Mouse (Mus musculus): ENCODE results near the gene S100a5.
A peak's percentile ranks its signal among the peaks of the same experiment; 100 is the strongest.

Gene S100a5

GRCm38 (mm10) chr3:90608223-90608622 is at the start of gene S100a5:
Gene S100a5 (plus strand): TSS chr3:90608523.
- no peak for DNase-seq (ENCODE audit: low spot score in 2 of 2)

- DNase-seq (ENCODE audit: low spot score in 2 of 2), result no peak
Observed at GRCm38 (mm10) chr3:90560008-90560628, 48.2 kb upstream of the S100a5 start, which contains the start of gene S100a3. Gene S100a3 (plus strand): TSS chr3:90560578.

- DNase-seq (ENCODE audit: low spot score in 2 of 2), result no peak
Observed at GRCm38 (mm10) chr3:90574691-90575090, 33.6 kb upstream of the S100a5 start.

- no peak for DNase-seq (ENCODE audit: low spot score in 2 of 2)
Observed at GRCm38 (mm10) chr3:90575320-90575719, 33.0 kb upstream of the S100a5 start.

GRCm38 (mm10) chr3:90576351-90577001 is 31.8 kb upstream of the S100a5 start:
- no peak for DNase-seq (ENCODE audit: low spot score in 2 of 2)

- no peak for DNase-seq (ENCODE audit: low spot score in 2 of 2)
Observed at GRCm38 (mm10) chr3:90579433-90579832, 28.9 kb upstream of the S100a5 start.

GRCm38 (mm10) chr3:90581141-90581540 is 27.2 kb upstream of the S100a5 start:
- no peak for DNase-seq (ENCODE audit: low spot score in 2 of 2)

GRCm38 (mm10) chr3:90582156-90582555 is 26.2 kb upstream of the S100a5 start:
- DNase-seq (ENCODE audit: low spot score in 2 of 2), result no peak

- no peak for DNase-seq (ENCODE audit: low spot score in 2 of 2)
Observed at GRCm38 (mm10) chr3:90582556-90582955, 25.8 kb upstream of the S100a5 start.

- no peak for DNase-seq (ENCODE audit: low spot score in 2 of 2)
Observed at GRCm38 (mm10) chr3:90583893-90584292, 24.4 kb upstream of the S100a5 start.

- DNase-seq (ENCODE audit: low spot score in 2 of 2), result peak; percentile 31 to 74
Observed at GRCm38 (mm10) chr3:90585595-90585994, 22.7 kb upstream of the S100a5 start.

- peak; percentile 34 to 36 for DNase-seq (ENCODE audit: low spot score in 2 of 2)
Observed at GRCm38 (mm10) chr3:90586016-90586643, 22.2 kb upstream of the S100a5 start.

- DNase-seq (ENCODE audit: low spot score in 2 of 2), result peak; percentile 81 to 87
Observed at GRCm38 (mm10) chr3:90586906-90587305, 21.4 kb upstream of the S100a5 start.

GRCm38 (mm10) chr3:90587361-90588101 is 20.8 kb upstream of the S100a5 start:
- no peak for DNase-seq (ENCODE audit: low spot score in 2 of 2)

GRCm38 (mm10) chr3:90589390-90589789 is 18.9 kb upstream of the S100a5 start:
- peak; percentile 44 to 48 for DNase-seq (ENCODE audit: low spot score in 2 of 2)

- no peak for DNase-seq (ENCODE audit: low spot score in 2 of 2)
Observed at GRCm38 (mm10) chr3:90589947-90590346, 18.4 kb upstream of the S100a5 start, which contains the start of gene S100a2. Gene S100a2 (plus strand): TSS chr3:90590247.

- no peak for DNase-seq (ENCODE audit: low spot score in 2 of 2)
Observed at GRCm38 (mm10) chr3:90594466-90594865, 13.9 kb upstream of the S100a5 start.

- DNase-seq (ENCODE audit: low spot score in 2 of 2), result no peak
Observed at GRCm38 (mm10) chr3:90595556-90595955, 12.8 kb upstream of the S100a5 start.

- DNase-seq (ENCODE audit: low spot score in 2 of 2), result no peak
Observed at GRCm38 (mm10) chr3:90596810-90597209, 11.5 kb upstream of the S100a5 start.

- DNase-seq (ENCODE audit: low spot score in 2 of 2), result no peak
Observed at GRCm38 (mm10) chr3:90597736-90598135, 10.6 kb upstream of the S100a5 start.

GRCm38 (mm10) chr3:90598212-90598611 is 10.1 kb upstream of the S100a5 start:
- no peak for DNase-seq (ENCODE audit: low spot score in 2 of 2)

- DNase-seq (ENCODE audit: low spot score in 2 of 2), result no peak
Observed at GRCm38 (mm10) chr3:90599401-90599800, 8.9 kb upstream of the S100a5 start.

All from thymus, postnatal 10 days (tissue).